In genomic region chr11:29546762-29547161, GRCm38 (mm10) we compare ENCODE assay signal across 8 mouse cellular contexts. TPM values are rescaled to one million over a fixed set of nuclear protein-coding genes. Genes with fewer than 3 reads are reported as not detected.
DNase-seq lines count a peak whose midpoint lies in the region; ATAC-seq and TF ChIP-seq lines count a peak whose summit lies in the region.

No protein-coding gene starts in this region.

- peak overlapping the region; percentile 48 for H3K4me2 ChIP-seq in neural tube, embryonic 11.5 days (ENCODE audit: low read depth)
- peak overlapping the region; percentile 44 for H3K4me2 ChIP-seq in limb, embryonic 15.5 days
- H3K4me2 ChIP-seq in stomach, postnatal 0 days (replicated peaks; ENCODE audit: low read depth), result peak overlapping the region; percentile 60

- H3K9me3 ChIP-seq in neural tube, embryonic 11.5 days (ENCODE audit: control insufficient read depth, low read length), result no peaks in the 10 kb centered on the region
- H3K9me3 ChIP-seq in limb, embryonic 15.5 days, result no peaks in the 10 kb centered on the region
- no peaks in the 10 kb centered on the region for H3K9me3 ChIP-seq in stomach, postnatal 0 days (ENCODE audit: control insufficient read depth, low read length)

- TF ChIP-seq CTCF in stomach, postnatal 0 days (IDR thresholded peaks at IDR 0.05; ENCODE audit: low read depth), result no peak

- no peak for TF ChIP-seq EP300 in stomach, postnatal 0 days (optimal IDR thresholded peaks at IDR 0.05)

- H3K36me3 ChIP-seq in neural tube, embryonic 11.5 days (ENCODE audit: control insufficient read depth, insufficient read depth, low read length), result peaks cover 8% of the 10 kb centered on the region
- peaks cover 27% of the 10 kb centered on the region for H3K36me3 ChIP-seq in limb, embryonic 15.5 days
- peaks cover 7% of the 10 kb centered on the region; the same call in 1 of the 2 replicates for H3K36me3 ChIP-seq in stomach, postnatal 0 days (ENCODE audit: control insufficient read depth, insufficient read depth, low read length)

- peak overlapping the region; percentile 79 for H3K4me3 ChIP-seq in neural tube, embryonic 11.5 days (ENCODE audit: low read depth, low read length)
- H3K4me3 ChIP-seq in limb, embryonic 15.5 days, result peak overlapping the region; percentile 75
- H3K4me3 ChIP-seq in stomach, postnatal 0 days (ENCODE audit: low read depth, low read length), result peak overlapping the region; percentile 77

- no peaks in the 10 kb centered on the region for H3K4me1 ChIP-seq in neural tube, embryonic 11.5 days (ENCODE audit: control insufficient read depth, insufficient read depth, low read length)
- H3K4me1 ChIP-seq in limb, embryonic 15.5 days, result peaks cover 7% of the 10 kb centered on the region
- no peaks in the 10 kb centered on the region for H3K4me1 ChIP-seq in stomach, postnatal 0 days (replicated peaks; ENCODE audit: control insufficient read depth, insufficient read depth)

- no peak overlapping the region for H3K27ac ChIP-seq in neural tube, embryonic 11.5 days (ENCODE audit: low read depth, low read length)
- H3K27ac ChIP-seq in limb, embryonic 15.5 days, result peak overlapping the region; percentile 93; the same call in 1 of the 2 replicates
- H3K27ac ChIP-seq in stomach, postnatal 0 days (replicated peaks), result peak overlapping the region; percentile 86; the same call in 1 of the 2 replicates

- whole genome bisulfite sequencing in neural tube, embryonic 11.5 days, result 26% methylated on average over 2 of the region's 2 CpGs
- WGBS in limb, embryonic 15.5 days, result 22% methylated on average over 2 of the region's 2 CpGs
- 10% methylated on average over 2 of the region's 2 CpGs for WGBS in stomach, postnatal 0 days

- H3K27me3 ChIP-seq in neural tube, embryonic 11.5 days (ENCODE audit: control insufficient read depth, insufficient read depth, low read length), result no peaks in the 10 kb centered on the region
- no peaks in the 10 kb centered on the region for H3K27me3 ChIP-seq in limb, embryonic 15.5 days
- no peaks in the 10 kb centered on the region for H3K27me3 ChIP-seq in stomach, postnatal 0 days (ENCODE audit: control insufficient read depth, insufficient read depth, low read length)

- DNase-seq in embryo, embryonic 10.5 days (ENCODE audit: low spot score), result peak; percentile 4
- DNase-seq in embryo, embryonic 10 days (ENCODE audit: low spot score), result no peak
- DNase-seq in neural tube, embryonic 11.5 days (ENCODE audit: low spot score), result no peak
- DNase-seq in neural tube, embryonic 10.5 days (ENCODE audit: extremely low spot score, low spot score), result no peak
- DNase-seq in stomach, postnatal 0 days (ENCODE audit: low spot score), result no peak
- DNase-seq in frontal cortex, postnatal 25 days (ENCODE audit: low spot score in 2 of 2), result no peak
- no peak for DNase-seq in adrenal gland, postnatal 14 days

- H3K9ac ChIP-seq in neural tube, embryonic 11.5 days (ENCODE audit: low read length), result peak overlapping the region; percentile 91
- peak overlapping the region; percentile 92 for H3K9ac ChIP-seq in limb, embryonic 15.5 days
- H3K9ac ChIP-seq in stomach, postnatal 0 days (ENCODE audit: low read length), result peak overlapping the region; percentile 89

- ATAC-seq in neural tube, embryonic 11.5 days (ENCODE audit: insufficient read depth, low FRiP score, low TSS enrichment), result no peak
- ATAC-seq in limb, embryonic 15.5 days (ENCODE audit: insufficient number of reproducible peaks, low FRiP score, low TSS enrichment, low read depth), result no peak
- ATAC-seq in stomach, postnatal 0 days (ENCODE audit: low FRiP score, low TSS enrichment), result no peak

RNA-seq across cellular contexts. Expression of gene Clhc1, which starts 1.0 kb away (rescaled TPM):
- 0.42 and 0.45 TPM in 2 replicates for polyA plus RNA-seq in neural tube, embryonic 11.5 days (2014; fragmentation: Nextera tagmentation; extraction: Ambion mirVana)
- polyA plus RNA-seq in limb, embryonic 15.5 days (2015; fragmentation: Nextera tagmentation; extraction: Ambion mirVana), result 0.17 and 0.41 TPM in 2 replicates
- polyA plus RNA-seq in stomach, postnatal 0 days (2015; fragmentation: Nextera tagmentation; extraction: Ambion mirVana), result 0.07 TPM in 1 of 2 replicates, not detected in the other
- total RNA-seq in adrenal gland, postnatal 14 days (2021), result 0.26 and 0.30 TPM in 2 replicates

RNA-seq across cellular contexts. Expression of gene Rps27a, which starts 1.1 kb away (rescaled TPM):
- polyA plus RNA-seq in neural tube, embryonic 11.5 days (2014; fragmentation: Nextera tagmentation; extraction: Ambion mirVana), result 954 and 1,013 TPM in 2 replicates
- 921 and 1,161 TPM in 2 replicates for polyA plus RNA-seq in limb, embryonic 15.5 days (2015; fragmentation: Nextera tagmentation; extraction: Ambion mirVana)
- 1,012 and 1,015 TPM in 2 replicates for polyA plus RNA-seq in stomach, postnatal 0 days (2015; fragmentation: Nextera tagmentation; extraction: Ambion mirVana)
- total RNA-seq in adrenal gland, postnatal 14 days (2021), result 758 and 928 TPM in 2 replicates

RNA-seq across cellular contexts. Expression of gene Mtif2, which starts 20.6 kb away (rescaled TPM):
- 41.9 and 43.3 TPM in 2 replicates for polyA plus RNA-seq in neural tube, embryonic 11.5 days (2014; fragmentation: Nextera tagmentation; extraction: Ambion mirVana)
- 36.2 and 37.9 TPM in 2 replicates for polyA plus RNA-seq in limb, embryonic 15.5 days (2015; fragmentation: Nextera tagmentation; extraction: Ambion mirVana)
- 20.3 and 24.9 TPM in 2 replicates for polyA plus RNA-seq in stomach, postnatal 0 days (2015; fragmentation: Nextera tagmentation; extraction: Ambion mirVana)
- total RNA-seq in adrenal gland, postnatal 14 days (2021), result 54.4 and 57.0 TPM in 2 replicates

RNA-seq across cellular contexts. Expression of gene Prorsd1, which starts 31.9 kb away (rescaled TPM):
- 22.0 and 26.3 TPM in 2 replicates for polyA plus RNA-seq in neural tube, embryonic 11.5 days (2014; fragmentation: Nextera tagmentation; extraction: Ambion mirVana)
- 30.3 and 31.8 TPM in 2 replicates for polyA plus RNA-seq in limb, embryonic 15.5 days (2015; fragmentation: Nextera tagmentation; extraction: Ambion mirVana)
- 36.2 and 36.7 TPM in 2 replicates for polyA plus RNA-seq in stomach, postnatal 0 days (2015; fragmentation: Nextera tagmentation; extraction: Ambion mirVana)
- total RNA-seq in adrenal gland, postnatal 14 days (2021), result 22.1 and 23.1 TPM in 2 replicates
